Mouse (Mus musculus): Measurements from ENCODE around the gene Ceacam16. TPM values are rescaled to one million over a fixed set of nuclear protein-coding genes. Genes with fewer than 3 reads are reported as not detected.

Gene Ceacam16
- total RNA-seq, 2 experiments from 2014 or later = not detected

- DNase-seq = peak; percentile 78
Measured at GRCm38 (mm10) chr7:19843561-19843960, 17.5 kb downstream of the Ceacam16 start.

GRCm38 (mm10) chr7:19842885-19843504, 18.1 kb downstream of the Ceacam16 start:
- DNase-seq = no peak

GRCm38 (mm10) chr7:19841686-19842413, 19.2 kb downstream of the Ceacam16 start:
- no peak for DNase-seq

- DNase-seq = no peak
Measured at GRCm38 (mm10) chr7:19840936-19841335, 20.2 kb downstream of the Ceacam16 start.

GRCm38 (mm10) chr7:19840371-19840770, 20.7 kb downstream of the Ceacam16 start:
- DNase-seq = no peak

GRCm38 (mm10) chr7:19836843-19837242, 24.3 kb downstream of the Ceacam16 start:
- no peak for DNase-seq

DNA sequence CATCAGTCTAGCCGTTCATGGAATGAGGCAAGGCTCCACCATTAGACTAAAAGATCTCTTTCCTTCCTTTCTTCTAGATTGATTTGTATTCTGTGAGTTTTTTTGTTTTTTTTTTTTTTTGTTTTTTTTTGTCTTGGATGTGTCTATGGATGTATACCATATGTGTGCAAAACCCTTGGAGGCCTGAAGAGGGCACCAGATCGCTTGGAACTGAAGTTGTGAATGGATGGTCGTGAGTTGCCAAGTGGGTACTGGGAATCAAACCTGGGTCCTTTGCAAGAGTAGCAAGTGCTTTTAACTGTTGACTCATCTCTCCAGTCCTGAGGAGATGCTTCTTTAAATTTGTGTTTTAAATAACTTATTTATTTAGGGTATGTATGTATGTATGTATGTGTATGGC, 27.0 kb downstream of the Ceacam16 start:
- DNase-seq = no peak

- no peak for DNase-seq
Measured at GRCm38 (mm10) chr7:19831837-19832236, 29.3 kb downstream of the Ceacam16 start.

GRCm38 (mm10) chr7:19830682-19831156, 30.4 kb downstream of the Ceacam16 start:
- peak; percentile 88 for DNase-seq

- DNase-seq = no peak
Measured at GRCm38 (mm10) chr7:19829694-19830093, 31.4 kb downstream of the Ceacam16 start.

GRCm38 (mm10) chr7:19826756-19827155, 34.3 kb downstream of the Ceacam16 start:
- peak; percentile 44 for DNase-seq

- DNase-seq = peak; percentile 89
Measured at GRCm38 (mm10) chr7:19824182-19824973, 36.7 kb downstream of the Ceacam16 start.

DNA sequence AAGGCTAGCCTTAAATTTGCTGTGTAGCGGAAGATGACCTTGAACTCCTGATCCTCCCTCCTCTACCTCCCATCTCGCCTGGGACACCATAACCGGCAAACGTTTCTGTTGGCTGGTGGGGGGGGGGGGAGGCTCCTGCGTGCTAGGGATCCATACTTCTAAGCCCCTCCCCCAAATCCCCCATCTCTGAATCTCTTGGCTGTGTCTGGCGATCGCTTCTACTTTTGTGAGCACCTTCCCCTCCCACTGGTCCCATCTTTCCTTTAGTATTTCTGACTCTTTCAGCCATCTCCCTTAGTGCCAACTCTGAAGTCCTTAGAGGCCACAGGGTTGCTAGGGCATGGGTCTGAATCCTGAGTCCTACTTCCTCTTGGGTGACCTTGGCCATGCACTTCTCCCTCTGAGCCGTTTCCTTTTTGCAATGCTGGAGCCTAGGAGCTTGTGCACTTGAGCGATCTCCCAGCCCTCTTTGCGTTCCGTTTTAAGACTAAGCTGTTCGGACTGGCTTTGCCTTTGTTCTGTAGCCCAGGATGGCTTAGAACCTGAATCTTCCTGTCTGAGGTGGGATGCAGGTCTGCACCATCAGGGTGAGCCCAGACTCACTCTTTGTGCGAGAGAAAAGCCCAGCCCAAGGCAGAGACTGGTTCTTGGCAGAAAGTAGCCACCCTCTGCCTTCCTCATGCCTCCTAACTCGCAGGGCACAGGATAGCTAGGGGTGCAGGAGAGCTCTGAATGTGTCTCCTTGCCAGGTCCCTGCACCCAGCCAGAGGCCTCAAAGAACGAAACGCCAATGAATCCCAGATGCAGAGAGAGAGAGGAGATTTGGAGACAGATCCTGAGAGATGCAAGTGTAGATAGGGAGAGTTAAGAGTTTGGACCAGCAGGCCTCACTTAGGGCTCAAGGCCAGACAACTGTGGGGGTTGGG, 37.6 kb downstream of the Ceacam16 start:
- DNase-seq = no peak

- DNase-seq = peak; percentile 53
Measured at GRCm38 (mm10) chr7:19822604-19823058, 38.5 kb downstream of the Ceacam16 start, which contains the start of gene Bcl3. Gene Bcl3 (minus strand): TSS chr7:19822770.

DNA sequence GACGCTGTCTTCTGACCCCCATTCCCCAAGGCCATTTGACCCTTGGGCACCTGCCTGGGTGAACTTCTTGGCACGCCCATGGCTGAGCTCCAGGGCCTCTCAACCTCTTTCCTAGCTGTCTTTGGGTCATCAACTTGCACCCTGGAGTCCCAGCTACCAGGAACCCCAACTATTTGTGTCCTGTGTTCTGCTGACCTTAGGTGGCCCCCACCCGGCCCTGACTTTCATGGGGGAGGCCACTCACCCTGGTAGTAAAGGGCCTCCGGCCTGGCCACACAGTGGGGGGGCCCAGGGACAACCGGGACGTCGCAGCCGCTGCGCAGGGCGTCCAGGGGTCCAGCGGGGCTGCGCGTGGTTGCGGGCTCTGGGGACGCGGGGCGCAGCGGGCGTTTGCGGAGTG, 38.9 kb downstream of the Ceacam16 start:
- DNase-seq = peak; percentile 39

- no peak for DNase-seq
Measured at GRCm38 (mm10) chr7:19821633-19822032, 39.5 kb downstream of the Ceacam16 start.

DNA sequence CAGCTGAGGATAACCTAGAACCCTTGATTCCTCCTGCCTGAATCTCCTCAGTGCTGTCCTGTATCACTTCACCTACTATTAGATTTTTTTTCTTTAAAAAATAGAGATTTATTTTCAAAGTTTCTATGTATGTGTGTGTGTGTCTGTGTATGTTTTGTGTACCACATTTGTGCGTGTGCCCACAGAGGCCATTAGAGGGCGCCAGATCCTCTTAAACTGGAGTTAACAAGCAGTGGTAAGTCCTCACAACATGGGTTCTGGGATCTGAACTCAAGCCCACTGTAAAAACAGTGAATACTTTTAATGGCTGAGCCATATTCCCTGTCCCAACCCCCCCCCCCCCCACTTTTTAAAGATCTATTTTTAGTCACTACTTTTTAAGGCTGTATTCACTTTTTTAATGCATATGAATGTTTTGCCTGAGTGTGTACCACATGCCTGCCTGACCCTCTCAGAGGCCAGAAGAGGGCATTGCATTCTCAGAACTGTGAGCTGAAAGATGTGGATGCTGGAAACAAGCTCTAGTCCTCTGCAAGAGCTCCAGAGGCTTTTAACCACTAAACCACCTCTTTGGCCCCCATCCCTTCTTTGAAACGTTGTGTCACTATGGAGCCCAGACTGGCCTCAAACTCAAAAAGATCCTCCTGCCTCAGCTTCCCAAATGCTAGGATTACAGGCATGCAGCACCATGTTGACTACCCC, 40.6 kb downstream of the Ceacam16 start:
- no peak for DNase-seq

DNA sequence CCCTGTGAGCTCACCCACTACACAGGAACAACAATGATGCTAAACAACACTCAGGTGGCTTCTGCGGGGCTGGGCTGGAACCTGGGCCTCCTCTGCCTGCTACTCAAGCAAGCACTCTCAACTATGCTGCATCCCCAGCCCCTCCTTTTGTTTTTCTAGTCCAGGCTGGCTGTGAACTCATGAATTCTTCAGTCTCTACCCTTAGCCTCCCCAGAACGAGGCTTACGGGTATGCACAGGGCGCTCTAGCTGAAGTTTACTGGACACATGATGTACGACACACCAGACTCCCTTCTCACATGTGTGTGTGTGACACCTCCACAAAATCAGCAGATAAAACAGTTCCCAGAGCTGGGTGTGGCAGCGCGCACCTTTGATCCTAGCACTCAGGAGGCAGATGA, 42.2 kb downstream of the Ceacam16 start:
- DNase-seq = no peak

DNA sequence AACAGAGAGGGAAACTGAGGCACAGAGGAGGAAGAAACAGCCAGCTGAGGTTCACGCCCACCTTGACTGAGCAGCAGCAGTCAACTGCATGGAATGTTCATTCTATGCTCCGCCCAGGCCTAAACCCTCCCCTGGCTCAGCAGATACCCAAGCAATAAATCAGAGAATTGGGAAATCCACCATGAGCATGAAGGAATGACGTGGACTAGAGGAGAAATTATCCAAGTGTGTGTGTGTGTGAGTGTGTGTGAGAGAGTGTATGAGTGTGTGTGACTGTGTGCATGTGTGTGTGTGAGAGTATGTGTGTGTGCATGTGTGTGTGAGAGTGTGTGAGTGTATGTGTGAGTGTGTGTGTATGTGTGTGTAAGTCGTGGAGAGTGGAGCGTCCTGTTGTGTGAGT, 42.7 kb downstream of the Ceacam16 start:
- DNase-seq = no peak

DNA sequence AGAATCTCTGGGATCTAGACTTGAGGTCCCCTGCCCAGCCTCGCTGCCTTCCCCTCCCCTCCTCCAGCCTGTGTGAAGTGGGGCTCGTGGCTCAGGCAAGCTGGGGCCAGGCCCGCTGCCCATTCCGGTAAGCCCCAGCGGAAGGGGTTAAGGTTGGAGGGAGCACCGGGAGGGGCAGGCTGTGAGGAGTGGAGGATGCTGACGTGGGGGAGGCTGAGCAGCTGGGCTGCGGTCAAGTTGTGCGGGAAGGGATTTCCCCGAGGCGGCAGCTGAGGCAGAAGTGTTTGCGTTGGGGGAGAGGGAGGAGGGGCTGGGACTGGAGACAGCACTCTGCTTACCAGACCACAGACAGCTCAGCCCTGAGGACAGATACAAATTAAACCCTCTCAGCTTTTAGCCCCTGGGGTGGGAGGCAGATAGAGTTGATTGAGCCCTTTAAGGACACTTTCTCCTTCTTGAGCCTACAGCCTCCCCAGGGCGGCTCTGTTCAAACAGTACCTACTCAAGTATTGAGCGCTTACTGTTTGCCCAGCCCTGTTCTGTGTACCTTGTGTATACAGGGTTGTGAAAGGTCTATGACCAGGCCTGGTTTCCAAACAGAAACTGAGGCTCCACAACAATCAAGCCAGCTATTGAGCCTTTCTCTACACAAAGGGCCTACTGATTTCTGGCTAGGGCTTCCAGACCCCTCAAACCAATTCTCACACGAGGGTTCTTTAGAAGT, 43.6 kb downstream of the Ceacam16 start:
- DNase-seq = peak; percentile 56
